Mouse (Mus musculus): Measurements from ENCODE around the gene Loxl1.

GRCm38 (mm10) chr9:58308395-58308794 is 4.6 kb downstream of the Loxl1 start:
- TF ChIP-seq CTCF (IDR thresholded peaks at IDR 0.05; ENCODE audit: low read depth): no peak
- no peak for TF ChIP-seq EP300 (IDR thresholded peaks at IDR 0.05; ENCODE audit: low read depth)

All from liver, postnatal 0 days (tissue).